Mouse (Mus musculus): ENCODE measurements at regions not wholly inside any gene's neighbourhood (a gene's known extent, or its start where the extent isn't known, plus 50 kb on each side); places are given as distances from the start of the nearest gene placed in this dataset.
"Not testable (repeated sequence)": the region's sequence is repeated elsewhere in the genome, so short reads cannot be mapped to it uniquely, and the experiment has no call there.

DNA sequence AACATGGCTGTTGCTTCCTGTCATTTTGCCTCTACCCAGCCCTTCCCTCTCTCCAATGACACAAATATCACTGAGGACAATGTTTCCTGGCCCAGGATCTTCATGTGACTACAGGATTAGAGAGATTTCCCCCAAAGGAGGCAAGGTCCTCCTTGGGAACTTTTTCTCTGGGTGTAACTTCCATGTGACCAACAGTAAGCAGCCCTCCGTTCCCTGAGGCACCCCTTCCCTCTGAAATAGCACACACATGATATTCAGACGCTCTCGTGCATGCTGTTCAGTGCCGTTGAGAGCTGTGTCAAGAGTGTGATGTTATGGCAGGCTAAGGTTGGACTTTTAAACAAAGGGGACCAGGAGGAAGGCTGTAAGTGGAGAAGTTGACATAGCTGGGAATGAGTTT lies 169.2 kb upstream of the Otx2 start:
- no peak for DNase-seq

DNA sequence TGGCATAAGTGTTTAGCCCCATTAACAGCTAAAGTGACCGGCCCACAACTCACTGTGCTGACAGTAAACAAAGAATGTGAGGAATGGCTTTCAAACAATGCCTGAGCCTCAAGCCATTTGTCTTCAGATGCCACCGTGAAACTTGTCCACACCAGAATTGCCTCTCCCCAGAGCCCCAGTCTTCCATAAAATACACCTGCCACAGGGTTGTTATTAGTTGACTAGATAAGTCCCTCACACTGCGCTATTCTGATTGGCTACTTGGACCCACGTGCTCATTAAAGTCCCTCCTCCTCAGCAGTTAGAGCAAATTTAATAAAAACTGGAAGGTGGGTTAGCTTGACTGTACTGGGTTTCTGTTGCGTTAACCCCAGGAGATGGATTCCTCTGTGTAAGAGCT lies 167.7 kb upstream of the Otx2 start:
- DNase-seq: no peak

DNA sequence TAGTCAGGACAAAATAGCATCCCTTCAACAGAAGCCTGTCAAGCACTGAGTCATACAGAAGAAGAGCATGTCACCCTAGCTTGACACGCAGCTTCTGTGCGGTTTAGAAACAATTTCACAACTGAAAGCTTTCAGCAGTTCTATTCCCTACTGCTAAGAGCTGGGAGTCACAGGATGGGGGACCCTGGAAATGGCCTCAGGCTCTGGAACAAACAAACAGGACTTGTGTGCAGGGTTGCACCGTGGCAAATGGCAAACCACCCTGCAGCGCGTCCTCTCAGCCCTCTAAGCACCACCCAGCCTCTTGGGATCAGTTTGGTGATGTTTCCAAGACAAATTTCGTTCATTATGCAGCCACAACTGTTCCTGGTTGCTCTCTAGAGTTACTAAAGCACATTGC lies 163.6 kb upstream of the Otx2 start:
- DNase-seq: no peak

DNA sequence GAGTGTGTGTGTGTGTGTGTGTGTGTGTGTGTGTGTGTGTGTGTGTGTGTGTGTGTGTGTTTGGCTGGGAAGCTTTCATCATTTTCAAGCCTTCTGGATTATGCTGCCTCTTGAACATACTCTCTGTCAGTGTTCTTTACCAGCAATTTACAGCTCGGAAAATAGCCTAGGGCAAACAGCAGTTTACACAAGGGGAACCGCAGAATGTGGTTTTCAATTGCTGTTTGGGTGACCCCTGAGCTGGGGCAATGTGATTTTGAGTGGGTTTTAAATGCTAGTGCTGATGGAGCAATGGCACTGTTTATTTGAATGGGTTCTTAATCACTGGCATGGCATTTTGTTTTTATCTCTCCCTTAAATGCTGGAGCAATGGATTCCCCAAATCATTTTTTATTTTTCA lies 162.5 kb upstream of the Otx2 start:
- DNase-seq: no peak

DNA sequence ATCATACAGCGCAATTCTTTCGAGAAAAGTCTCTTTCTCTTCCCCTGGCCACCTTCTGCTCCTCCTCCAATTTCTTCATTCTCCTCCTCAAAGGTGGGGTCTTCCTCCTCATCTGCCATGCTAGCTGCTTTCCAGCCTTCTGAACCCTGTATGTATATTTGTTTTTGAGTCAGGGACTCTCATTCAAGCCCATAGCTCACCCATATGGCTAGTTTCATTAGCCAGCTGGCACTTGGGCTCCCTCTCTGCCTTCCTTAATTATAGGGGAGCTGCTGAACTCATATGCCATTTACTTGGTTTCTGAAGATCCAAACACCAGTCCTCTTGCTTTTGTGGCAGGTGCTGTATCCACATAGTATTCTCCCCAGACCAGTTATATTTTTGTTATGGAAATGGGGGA lies 160.8 kb upstream of the Otx2 start:
- DNase-seq: no peak

DNA sequence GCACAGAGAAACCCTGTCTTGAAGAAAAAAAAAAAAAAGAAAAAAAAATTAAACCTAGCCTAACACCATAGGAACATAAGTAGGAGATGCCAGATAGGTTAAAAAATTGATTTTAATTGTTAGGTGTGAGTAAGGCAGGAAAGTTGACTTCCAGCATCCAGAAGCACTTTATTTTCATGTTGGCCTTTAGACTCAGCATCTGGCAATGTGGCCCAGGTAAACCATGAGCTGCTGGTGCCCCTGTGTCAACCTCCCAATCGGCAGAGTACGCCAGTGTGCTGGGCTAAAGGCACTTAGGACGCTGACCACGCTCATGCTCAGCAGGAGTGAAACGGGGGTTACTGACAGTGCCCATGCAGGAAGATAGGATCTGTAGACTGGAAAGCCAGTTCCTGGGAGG lies 152.8 kb upstream of the Otx2 start:
- DNase-seq: no peak

DNA sequence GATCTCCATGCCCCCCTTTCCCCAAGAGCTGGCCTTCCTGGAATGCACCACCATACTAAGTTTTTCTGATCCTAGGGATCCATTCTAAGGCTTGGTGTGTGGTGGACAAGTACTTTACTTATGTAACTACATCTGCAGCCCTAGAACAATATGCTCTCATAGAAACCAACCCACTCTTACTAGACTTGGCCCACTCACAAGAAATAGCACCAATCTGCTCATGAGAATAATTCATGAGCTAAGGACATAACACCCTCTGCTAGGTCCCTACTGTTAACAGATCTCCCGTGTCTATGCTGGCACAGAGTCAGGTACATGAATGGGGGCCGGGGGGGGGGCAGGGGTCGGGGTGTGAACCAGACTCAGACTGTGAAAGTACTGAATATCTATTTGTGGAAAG lies 150.8 kb upstream of the Otx2 start:
- DNase-seq: no peak

DNA sequence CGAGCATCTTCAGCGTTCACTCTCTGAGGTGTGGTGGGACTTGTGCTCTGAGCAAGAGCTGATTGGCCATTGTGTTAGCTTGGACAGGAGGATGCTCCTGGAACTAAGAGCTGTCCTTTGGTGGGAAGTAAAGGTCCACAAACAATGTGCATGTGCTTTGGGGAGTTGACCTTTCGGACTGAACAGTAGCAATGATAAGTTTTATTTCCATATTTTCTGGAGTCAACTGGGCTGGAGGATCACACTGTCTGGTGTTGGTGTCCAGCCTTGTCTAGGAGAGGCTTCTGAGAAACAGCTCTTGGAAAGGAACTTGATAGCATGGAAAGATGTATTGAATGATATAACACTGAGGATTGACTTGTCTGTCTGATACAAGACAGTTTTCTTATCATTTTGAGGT lies 142.3 kb upstream of the Otx2 start:
- no peak for DNase-seq

DNA sequence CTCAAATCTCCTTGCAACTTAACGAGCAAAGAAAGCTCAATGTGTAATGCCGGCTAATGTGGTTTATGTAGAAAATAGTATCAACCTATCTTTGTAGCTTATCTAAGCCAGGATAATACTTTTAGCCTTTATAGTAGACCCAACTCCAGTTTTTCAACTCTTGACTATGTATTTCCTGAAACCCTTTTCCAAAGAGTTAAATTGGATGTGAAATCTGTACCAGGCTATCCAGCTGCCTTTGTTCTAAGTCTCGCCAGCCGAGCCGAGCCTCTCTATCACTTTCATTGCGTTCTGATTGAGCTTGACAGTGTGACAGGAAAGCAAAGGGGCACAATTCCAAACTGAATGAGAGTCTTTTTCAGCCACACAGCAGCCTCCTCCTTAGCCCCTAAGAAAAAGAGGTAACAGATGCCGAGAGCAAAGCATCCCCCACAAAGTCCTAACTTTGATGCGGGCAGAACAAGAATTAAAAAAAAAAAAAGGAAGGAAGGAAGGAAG lies 141.7 kb upstream of the Otx2 start:
- no peak for DNase-seq

DNA sequence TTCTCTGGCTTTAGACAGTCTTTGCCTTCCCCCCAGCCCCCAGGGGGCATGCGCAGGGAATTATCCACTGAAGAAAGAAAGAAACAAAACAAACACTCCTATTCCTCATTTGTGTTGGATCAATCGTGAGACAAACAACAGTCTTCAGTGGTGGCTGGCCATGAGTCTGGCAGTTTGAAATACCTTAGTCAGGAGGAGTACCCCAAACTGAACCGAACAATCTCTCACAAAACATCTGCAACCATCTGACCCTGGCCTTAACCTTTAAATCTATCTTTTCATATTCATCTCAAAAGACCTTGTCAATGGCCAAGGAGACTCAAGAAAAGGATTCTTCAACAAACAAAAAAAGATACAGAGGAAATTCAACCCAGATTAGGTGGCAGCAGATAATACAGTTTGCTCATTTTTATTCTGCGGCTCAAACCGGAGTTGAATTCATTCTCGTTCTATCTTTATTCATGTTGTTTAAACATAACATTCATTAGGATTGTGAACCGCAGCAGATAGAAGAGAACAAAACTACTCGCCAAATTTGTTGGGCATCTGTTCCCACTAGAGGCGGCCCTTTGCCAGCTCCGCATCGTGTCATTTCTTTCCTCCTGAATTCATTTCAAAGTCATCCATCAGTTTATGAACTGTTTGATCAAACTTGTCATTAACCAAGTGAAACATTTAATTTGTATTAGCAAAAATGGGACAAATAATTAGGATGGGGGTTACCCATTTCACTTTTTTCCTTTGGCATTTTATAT lies 139.3 kb upstream of the Otx2 start:
- DNase-seq: no peak

DNA sequence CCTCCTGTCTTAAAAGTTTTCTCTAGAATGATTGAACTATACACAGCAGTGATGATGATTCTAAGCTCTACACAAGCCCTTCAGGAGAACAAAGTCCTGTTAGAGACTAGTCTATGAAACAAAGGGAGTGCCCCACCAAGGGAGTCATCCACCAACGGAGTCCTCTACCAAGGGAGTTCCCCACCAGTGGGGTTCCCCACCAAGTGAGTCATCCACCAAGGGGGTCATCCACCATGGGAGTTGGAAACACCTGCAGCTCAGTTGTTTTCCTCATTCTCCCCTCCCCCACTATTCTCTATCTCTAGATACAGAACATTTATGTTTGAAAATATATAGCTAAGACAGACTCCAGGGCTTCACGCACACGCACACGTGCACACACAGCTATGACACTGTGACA lies 130.5 kb upstream of the Otx2 start:
- DNase-seq: no peak

DNA sequence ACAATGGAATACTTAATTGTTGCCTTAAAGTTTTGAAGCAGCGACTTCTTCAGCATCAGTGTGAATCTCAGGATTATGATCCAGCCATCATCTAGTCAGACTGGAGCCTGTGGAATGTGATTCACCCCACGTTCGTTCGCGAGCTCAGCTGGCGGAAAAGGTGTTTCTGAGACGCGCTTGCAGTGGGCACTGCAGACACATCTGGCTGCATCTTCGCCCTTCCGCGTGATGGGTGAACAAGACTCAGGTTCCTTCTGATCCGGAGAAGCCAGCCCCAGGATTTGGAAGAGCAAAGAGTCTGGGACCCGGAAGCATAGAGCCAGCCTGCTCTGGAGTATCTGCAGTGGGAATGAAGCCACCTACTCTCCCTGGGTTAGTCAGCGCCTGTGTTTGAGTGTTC lies 127.7 kb upstream of the Otx2 start:
- no peak for DNase-seq

DNA sequence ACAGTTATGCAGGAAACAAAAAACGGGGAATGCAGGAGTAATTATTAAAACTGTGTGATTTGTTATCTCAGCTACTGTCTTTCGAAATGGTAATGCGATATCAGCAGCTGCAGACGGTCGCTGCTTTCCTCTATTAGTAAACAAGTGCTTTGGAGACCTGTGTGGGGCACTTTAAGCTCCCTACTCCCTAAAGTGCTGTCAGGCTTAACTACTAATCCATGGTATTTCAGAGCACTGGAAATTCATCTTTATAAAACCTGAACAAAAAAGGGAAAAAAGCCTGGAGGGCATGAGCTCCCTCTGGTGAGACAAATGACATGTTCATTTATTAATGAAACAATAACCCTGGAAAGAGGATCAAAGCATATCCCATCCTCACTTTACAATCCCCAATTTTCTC lies 127.2 kb upstream of the Otx2 start:
- no peak for DNase-seq

DNA sequence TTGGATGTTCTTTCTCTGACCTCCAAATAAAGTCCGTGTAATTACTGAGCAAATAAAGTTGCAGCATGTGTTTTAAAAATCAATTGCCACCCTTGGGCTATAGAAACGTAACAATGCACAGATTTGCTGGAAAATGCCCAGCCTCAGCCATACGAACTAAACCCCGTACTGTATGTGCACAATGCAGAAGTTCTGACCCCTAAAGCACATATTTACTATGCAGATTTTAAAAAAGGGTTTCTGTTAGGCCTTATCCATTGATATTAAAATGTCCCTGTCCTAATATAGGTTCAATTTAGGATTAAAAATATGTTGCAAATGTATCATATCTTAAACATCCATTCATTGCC lies 126.5 kb upstream of the Otx2 start:
- DNase-seq: no peak

DNA sequence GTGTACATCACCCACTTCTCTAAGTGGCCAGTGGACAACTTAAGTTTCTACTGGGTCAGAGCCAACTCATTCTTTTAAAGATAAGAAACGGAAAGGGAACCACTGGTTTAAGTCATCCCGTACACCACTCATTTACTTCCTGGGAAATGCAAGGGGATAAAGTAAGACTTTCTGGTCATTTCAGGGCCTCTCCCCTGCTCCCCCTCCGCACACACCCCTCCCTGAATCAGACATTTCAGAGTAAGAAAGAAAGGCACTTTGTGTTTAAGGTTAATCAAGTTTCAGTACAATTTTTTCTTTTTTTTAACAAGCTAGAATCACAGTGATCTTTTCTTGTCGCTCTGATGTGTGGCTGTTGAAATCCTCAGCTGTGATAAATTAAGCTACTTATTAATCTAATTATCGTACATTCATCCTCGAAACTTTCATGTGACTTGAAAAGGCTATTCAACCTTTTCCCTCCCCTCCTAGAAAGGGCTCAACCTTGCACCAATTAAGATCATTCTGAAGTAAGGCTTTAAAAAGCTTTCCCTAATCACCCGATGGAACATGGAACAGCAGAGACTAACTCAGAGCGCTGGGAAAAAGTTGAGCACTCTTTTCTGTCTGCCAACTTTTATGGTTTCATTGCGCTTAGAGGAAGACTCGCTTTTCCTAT lies 126.0 kb upstream of the Otx2 start:
- DNase-seq: no peak

DNA sequence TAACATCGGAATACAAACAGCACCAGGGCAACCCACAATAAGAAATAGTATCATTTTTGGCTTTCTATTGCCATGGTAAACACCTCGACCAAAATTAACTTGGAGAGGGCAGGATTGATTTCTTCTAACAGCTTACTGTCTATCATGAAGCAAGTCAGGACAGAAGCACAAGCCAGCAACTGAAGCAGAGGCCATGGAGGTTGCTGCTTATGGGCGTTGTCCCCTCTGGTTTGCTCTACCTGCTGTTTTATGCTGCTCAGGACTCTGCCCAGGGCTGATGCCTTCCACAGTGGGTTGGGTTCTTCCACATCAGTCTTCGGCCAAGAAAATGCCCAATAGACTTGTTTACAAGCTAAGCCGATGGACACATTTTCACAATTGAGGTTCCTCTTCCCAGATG lies 117.9 kb upstream of the Otx2 start:
- no peak for DNase-seq

DNA sequence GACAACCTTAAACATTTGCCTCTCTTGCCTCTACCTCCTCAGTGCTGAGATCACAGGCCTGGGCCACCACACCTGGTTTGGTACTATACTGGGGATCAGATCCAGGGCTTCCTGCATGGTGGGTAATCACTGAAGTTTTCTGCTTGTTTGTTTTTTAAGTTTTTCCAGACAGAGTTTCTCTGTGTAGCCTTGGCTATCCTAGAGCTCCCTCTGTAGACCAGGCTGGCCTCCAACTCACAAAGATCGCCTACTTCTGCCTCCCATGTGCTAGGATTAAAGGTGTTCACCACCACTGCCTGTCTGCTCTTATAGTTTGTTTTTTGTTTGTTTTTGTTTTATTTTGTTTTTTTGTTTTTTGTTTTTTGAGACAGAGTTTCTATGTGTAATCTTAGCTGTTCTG lies 105.7 kb upstream of the Otx2 start:
- DNase-seq: no peak

DNA sequence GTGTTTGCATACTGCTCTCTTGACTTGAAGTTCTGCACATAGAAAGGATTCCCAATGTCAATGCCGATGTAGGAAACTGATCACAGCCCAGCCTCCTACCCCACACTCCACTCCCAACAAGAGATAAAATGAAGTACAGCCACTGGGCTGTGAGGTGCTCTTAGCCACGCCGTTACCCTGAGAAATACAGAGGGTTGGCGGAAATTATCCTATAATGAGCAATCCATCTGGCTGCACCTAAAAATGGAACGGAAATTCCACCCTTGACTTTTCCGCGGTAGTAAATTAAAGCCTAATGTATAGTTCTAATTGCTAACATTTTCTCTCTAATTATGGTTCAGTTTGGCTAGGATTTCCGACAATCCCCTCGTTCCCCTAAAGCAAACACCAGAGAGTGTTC lies 97.2 kb upstream of the Otx2 start:
- DNase-seq: no peak

DNA sequence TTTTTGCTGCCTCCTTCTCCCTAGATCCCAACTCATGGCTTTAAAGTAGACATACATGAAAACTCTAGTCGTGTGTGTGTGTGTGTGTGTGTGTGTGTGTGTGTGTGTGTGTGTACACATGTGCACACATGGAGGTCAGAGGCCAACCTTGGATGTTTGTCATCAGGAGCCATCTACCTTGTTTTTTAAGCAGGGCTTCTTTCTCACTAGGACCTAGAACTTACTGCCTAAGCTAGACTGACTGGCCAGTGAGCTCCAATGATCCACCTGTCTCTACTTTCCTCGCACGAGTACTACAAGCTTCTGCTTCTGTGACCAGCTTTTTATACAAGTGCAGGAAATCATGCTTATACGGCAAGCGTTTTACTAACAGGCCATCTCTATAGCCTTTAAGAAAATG lies 89.1 kb upstream of the Otx2 start:
- no peak for DNase-seq

DNA sequence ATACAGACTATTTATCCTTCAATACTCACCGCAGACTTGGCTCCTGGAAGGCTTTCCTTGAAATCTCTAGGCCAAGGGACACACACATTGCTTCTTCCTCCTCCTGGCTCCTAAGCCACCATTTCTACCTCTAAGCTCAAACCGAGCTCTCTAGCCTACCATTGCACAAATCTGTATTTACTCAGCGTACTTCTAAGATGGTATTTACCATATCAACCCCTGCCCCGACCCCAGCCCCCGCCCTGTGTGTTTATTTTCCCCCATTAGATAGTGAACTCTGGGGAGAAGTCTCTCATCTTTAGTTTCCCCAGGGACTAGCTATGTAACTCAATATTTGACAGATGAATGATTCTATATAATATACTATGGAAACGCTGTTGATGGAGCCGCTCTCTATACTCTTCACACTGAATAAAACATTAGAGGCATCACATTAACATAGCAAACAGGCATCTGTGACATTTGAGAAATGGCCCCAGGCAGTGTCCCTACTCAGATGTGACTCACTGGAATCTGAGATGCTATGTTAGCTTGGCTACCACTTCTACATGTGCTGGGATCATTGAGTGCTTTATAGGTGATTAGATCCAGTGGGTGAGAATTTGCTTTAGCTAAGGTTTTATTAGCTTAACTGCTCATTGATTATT lies 87.5 kb upstream of the Otx2 start:
- DNase-seq: no peak

DNA sequence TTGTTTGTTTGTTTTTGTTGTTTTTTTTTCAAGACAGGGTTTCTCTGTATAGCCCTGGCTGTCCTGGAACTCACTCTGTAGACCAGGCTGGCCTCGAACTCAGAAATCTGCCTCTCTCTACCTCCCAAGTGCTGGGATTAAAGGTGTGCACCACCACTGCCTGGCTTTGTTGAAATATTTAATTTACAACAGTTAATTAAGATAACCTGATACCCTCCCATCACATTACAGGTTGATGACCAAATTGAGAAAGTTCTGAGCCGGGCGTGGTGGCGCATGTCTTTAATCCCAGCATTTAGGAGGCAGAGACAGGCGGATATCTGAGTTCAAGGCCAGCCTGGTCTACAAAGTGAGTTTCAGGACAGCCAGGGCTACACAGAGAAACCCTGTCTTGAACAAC lies 81.5 kb upstream of the Otx2 start:
- not testable (repeated sequence) for DNase-seq

DNA sequence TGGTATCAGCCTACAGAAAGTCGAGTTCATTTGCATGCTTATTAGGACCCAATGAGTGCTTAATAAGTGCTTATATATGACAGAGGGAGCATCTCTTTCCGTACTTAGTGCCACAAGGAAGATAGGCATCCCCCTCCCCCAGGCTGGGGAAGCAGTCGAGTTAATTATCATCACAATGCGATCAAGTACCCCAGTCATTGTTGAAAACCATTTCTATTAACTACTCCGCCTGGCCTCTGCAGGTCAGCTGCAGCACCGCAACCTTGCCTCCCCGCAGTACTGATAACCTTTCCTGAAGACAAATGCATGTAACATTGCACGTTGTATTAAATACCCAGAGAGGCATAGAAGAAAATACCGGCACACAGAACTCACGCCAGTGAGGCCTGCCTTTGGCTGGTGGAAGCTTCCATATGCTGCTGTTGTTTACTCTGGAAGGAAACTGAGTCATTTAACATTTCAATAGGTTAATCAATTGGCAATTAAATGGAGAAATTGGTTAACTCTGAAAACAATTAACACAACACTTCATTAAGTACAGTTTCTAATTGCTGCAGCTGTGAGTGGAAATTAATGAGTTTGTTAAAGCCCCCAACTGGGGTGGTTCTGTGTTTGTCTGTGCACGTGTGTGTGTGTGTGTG lies 80.6 kb upstream of the Otx2 start:
- no peak for DNase-seq

DNA sequence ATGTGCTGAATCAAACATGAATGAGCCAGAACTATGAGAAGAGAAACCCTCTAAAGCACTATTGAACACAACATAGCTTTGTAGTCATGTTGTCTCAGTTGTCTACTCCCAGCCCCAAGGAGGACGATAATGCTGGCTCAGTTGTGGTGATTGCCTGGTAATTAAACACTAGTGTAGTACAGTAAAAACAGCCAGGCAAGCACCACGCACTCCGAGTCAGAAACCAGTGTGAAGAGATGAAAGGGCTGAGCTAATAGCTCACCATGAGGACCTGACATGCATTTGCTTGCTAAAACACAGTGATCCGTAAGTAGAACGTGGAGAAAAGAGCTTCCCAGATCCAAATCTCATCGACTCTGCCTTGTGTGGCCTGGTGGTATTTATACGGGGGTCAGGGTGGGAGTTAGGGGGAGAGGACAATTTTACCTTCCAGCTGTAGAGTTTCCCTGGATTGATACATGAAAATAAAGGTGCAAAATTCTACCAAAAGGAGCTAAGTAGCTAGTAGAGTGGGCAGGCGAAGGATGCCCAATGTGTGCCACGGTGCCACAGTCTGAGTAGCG lies 80.0 kb upstream of the Otx2 start:
- no peak for DNase-seq
